Mouse (Mus musculus): ENCODE data around the gene Myzap.

- TF ChIP-seq GATA1 (IDR thresholded peaks at IDR 0.05; ENCODE audit: borderline replicate concordance, low read length) = no peak
- no peak for TF ChIP-seq FLI1 (IDR thresholded peaks at IDR 0.05; ENCODE audit: low read length)
These were observed 111.9 kb downstream of the Myzap start for GRCm38 (mm10) chr9:71480305-71480704.
